ENCODE assay signal across 8 mouse cellular contexts in the genomic region with DNA sequence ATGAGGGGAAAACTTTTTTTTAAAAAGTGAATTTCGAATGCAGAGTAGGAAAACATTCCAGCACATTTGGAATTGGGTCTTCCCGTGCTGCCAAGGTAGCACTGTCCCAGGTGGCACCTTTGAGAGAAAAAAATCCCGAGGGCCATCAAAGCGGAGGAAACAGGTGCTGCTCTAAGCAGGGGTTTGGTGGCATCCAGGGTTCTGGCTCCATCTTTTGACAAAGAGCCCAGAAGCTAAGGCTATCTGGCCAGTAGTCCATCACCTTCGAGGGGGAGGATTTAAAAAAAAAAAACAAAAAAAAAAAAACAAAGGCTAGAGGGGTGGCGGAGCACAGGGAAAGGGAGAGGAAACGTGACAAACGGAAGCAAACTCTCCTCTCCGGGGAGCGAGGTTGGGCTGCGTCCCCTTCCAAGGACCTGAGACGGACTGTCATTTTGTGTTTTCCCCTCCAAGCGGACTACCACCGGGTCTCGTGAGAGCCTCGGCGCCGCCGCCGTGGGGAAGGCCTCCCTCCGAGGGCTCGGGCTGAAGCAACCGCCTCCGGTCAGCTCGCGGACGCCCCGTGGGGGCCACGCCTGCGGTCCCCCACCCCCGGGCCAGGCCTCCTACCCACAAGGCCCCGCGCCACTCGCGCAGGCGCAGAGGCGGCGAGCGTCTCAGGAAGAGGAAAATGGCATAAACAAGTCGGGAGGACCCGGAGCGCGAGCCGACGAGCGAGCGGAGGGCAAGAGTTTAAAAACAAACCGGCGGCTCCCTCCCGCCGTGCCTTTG. TPM values are rescaled to one million over a fixed set of nuclear protein-coding genes. Genes with fewer than 3 reads are reported as not detected.
A peak's percentile ranks its signal among the peaks of the same experiment; 100 is the strongest.
DNase-seq lines count a peak whose midpoint lies in the region; ATAC-seq and TF ChIP-seq lines count a peak whose summit lies in the region.

A gene (plus strand): TSS at position 627 of the 771 bp plus-strand sequence.

- peak; percentile 67 for ATAC-seq in CD4-positive, CD25-positive, alpha-beta regulatory T cell, adult 4 months
- ATAC-seq in heart, embryonic 15.5 days (replicated peaks; ENCODE audit: insufficient number of reproducible peaks, insufficient read depth, low FRiP score, low read depth), result peak; percentile 87
- peak; percentile 87 for ATAC-seq in liver, embryonic 14.5 days (ENCODE audit: insufficient read depth)
- peak; percentile 87 for ATAC-seq in neural tube, embryonic 11.5 days (ENCODE audit: insufficient read depth, low FRiP score, low TSS enrichment)
- peak; percentile 91 for ATAC-seq in stomach, postnatal 0 days (ENCODE audit: low FRiP score, low TSS enrichment)

- under 1% methylated on average over 51 of the region's 51 CpGs for WGBS in forebrain, embryonic 10.5 days
- under 1% methylated on average over 36 of the region's 51 CpGs for WGBS in heart, embryonic 15.5 days
- under 1% methylated on average over 51 of the region's 51 CpGs for WGBS in liver, embryonic 14.5 days (ENCODE audit: insufficient replicate concordance)
- under 1% methylated on average over 40 of the region's 51 CpGs for WGBS in neural tube, embryonic 11.5 days
- under 1% methylated on average over 33 of the region's 51 CpGs for WGBS in stomach, postnatal 0 days

- no peaks in the 10 kb centered on the region for H3K27me3 ChIP-seq in forebrain, embryonic 10.5 days (ENCODE audit: poor library complexity, severe bottlenecking)
- no peaks in the 10 kb centered on the region for H3K27me3 ChIP-seq in heart, embryonic 15.5 days
- no peaks in the 10 kb centered on the region for H3K27me3 ChIP-seq in liver, embryonic 14.5 days (ENCODE audit: control insufficient read depth, insufficient read depth, low read length)
- H3K27me3 ChIP-seq in neural tube, embryonic 11.5 days (ENCODE audit: control insufficient read depth, insufficient read depth, low read length), result no peaks in the 10 kb centered on the region
- H3K27me3 ChIP-seq in stomach, postnatal 0 days (ENCODE audit: control insufficient read depth, insufficient read depth, low read length), result no peaks in the 10 kb centered on the region

- no peak for TF ChIP-seq CTCF in liver, embryonic 14.5 days (IDR thresholded peaks at IDR 0.05; ENCODE audit: low read depth)
- no peak for TF ChIP-seq CTCF in stomach, postnatal 0 days (IDR thresholded peaks at IDR 0.05; ENCODE audit: low read depth)

- H3K9ac ChIP-seq in heart, embryonic 15.5 days, result peak within 1 kb of the TSS; percentile 99
- peak within 1 kb of the TSS; percentile 98 for H3K9ac ChIP-seq in liver, embryonic 14.5 days (replicated peaks)
- H3K9ac ChIP-seq in neural tube, embryonic 11.5 days (ENCODE audit: low read length), result peak within 1 kb of the TSS; percentile 91
- H3K9ac ChIP-seq in stomach, postnatal 0 days (ENCODE audit: low read length), result peak within 1 kb of the TSS; percentile 99

- peak; percentile 89 for DNase-seq in c-Kit-negative CD71-positive TER-119-positive erythroid progenitor cells, embryonic 14.5 days (ENCODE audit: low read depth, low spot score)
- peak; percentile 92 for DNase-seq in forebrain, embryonic 10.5 days (ENCODE audit: extremely low spot score, low spot score)
- DNase-seq in kidney, postnatal 25 days, result peak; percentile 94 to 98
- DNase-seq in liver, embryonic 14.5 days (ENCODE audit: low read depth in 3 of 3, low spot score in 3 of 3), result peak; percentile 86 to 88 (median 86)
- DNase-seq in neural tube, embryonic 11.5 days (ENCODE audit: low spot score), result peak; percentile 96
- peak; percentile 95 for DNase-seq in stomach, postnatal 0 days (ENCODE audit: low spot score)

- TF ChIP-seq EP300 in liver, embryonic 14.5 days (IDR thresholded peaks at IDR 0.05; ENCODE audit: low read depth), result no peak
- no peak for TF ChIP-seq EP300 in stomach, postnatal 0 days (optimal IDR thresholded peaks at IDR 0.05)

- no peaks in the 10 kb centered on the region for H3K9me3 ChIP-seq in forebrain, embryonic 10.5 days
- H3K9me3 ChIP-seq in heart, embryonic 15.5 days (replicated peaks), result no peaks in the 10 kb centered on the region
- H3K9me3 ChIP-seq in liver, embryonic 14.5 days (ENCODE audit: control insufficient read depth, low read length), result no peaks in the 10 kb centered on the region
- H3K9me3 ChIP-seq in neural tube, embryonic 11.5 days (ENCODE audit: control insufficient read depth, low read length), result no peaks in the 10 kb centered on the region
- H3K9me3 ChIP-seq in stomach, postnatal 0 days (ENCODE audit: control insufficient read depth, low read length), result no peaks in the 10 kb centered on the region

- peak within 1 kb of the TSS; percentile 97 for H3K4me3 ChIP-seq in forebrain, embryonic 10.5 days
- peak within 1 kb of the TSS; percentile 99 for H3K4me3 ChIP-seq in heart, embryonic 15.5 days
- H3K4me3 ChIP-seq in liver, embryonic 14.5 days (ENCODE audit: insufficient read depth in 1 of 2, low read depth in 2 of 2, low read length in 2 of 2), result peak within 1 kb of the TSS; percentile 69 to 95
- H3K4me3 ChIP-seq in neural tube, embryonic 11.5 days (ENCODE audit: low read depth, low read length), result peak within 1 kb of the TSS; percentile 95
- peak within 1 kb of the TSS; percentile 98 for H3K4me3 ChIP-seq in stomach, postnatal 0 days (ENCODE audit: low read depth, low read length)

- peaks cover 36% of the 10 kb centered on the region for H3K4me1 ChIP-seq in forebrain, embryonic 10.5 days
- peaks cover 28% of the 10 kb centered on the region for H3K4me1 ChIP-seq in heart, embryonic 15.5 days (replicated peaks)
- H3K4me1 ChIP-seq in liver, embryonic 14.5 days (replicated peaks; ENCODE audit: control insufficient read depth in 2 of 2, insufficient read depth in 2 of 2, low read length in 1 of 2), result peaks cover 33 to 37% of the 10 kb centered on the region in 2 experiments
- H3K4me1 ChIP-seq in neural tube, embryonic 11.5 days (ENCODE audit: control insufficient read depth, insufficient read depth, low read length), result 0 out of 2 replicates have a peak, but pooled peaks cover 3% of the 10 kb centered on the region
- peaks cover 2% of the 10 kb centered on the region for H3K4me1 ChIP-seq in stomach, postnatal 0 days (replicated peaks; ENCODE audit: control insufficient read depth, insufficient read depth)

- H3K36me3 ChIP-seq in forebrain, embryonic 10.5 days (replicated peaks), result peaks cover 6% of the 10 kb centered on the region
- no peaks in the 10 kb centered on the region for H3K36me3 ChIP-seq in heart, embryonic 15.5 days
- H3K36me3 ChIP-seq in liver, embryonic 14.5 days (replicated peaks; ENCODE audit: control insufficient read depth, insufficient read depth, low read depth), result peaks cover 8% of the 10 kb centered on the region
- no peaks in the 10 kb centered on the region for H3K36me3 ChIP-seq in neural tube, embryonic 11.5 days (ENCODE audit: control insufficient read depth, insufficient read depth, low read length)
- H3K36me3 ChIP-seq in stomach, postnatal 0 days (ENCODE audit: control insufficient read depth, insufficient read depth, low read length), result no peaks in the 10 kb centered on the region

- peak within 1 kb of the TSS; percentile 98 for H3K27ac ChIP-seq in forebrain, embryonic 10.5 days
- peak within 1 kb of the TSS; percentile 96 for H3K27ac ChIP-seq in heart, embryonic 15.5 days
- H3K27ac ChIP-seq in liver, embryonic 14.5 days, result peak within 1 kb of the TSS; percentile 97
- H3K27ac ChIP-seq in neural tube, embryonic 11.5 days (ENCODE audit: low read depth, low read length), result peak within 1 kb of the TSS; percentile 97
- peak within 1 kb of the TSS; percentile 100 for H3K27ac ChIP-seq in stomach, postnatal 0 days (replicated peaks)

- H3K4me2 ChIP-seq in heart, embryonic 15.5 days, result peak within 1 kb of the TSS; percentile 74
- H3K4me2 ChIP-seq in liver, embryonic 14.5 days (ENCODE audit: low read depth), result peak within 1 kb of the TSS; percentile 56
- H3K4me2 ChIP-seq in neural tube, embryonic 11.5 days (ENCODE audit: low read depth), result peak within 1 kb of the TSS; percentile 71
- peak within 1 kb of the TSS; percentile 73 for H3K4me2 ChIP-seq in stomach, postnatal 0 days (replicated peaks; ENCODE audit: low read depth)

RNA-seq across cellular contexts. Expression of the gene that starts here (rescaled TPM):
- polyA plus RNA-seq in CD4-positive, CD25-positive, alpha-beta regulatory T cell, adult 4 months (2017; shearing (Covaris generic)), result 100 to 1,000 TPM; 180 to 227 TPM
- polyA plus RNA-seq in forebrain, embryonic 10.5 days (2016; fragmentation: Nextera tagmentation; extraction: Ambion mirVana), result 49.9 and 55.4 TPM in 2 replicates
- polyA plus RNA-seq in heart, embryonic 15.5 days (2015; fragmentation: Nextera tagmentation; extraction: Ambion mirVana), result 43.2 and 43.5 TPM in 2 replicates
- 11.5 and 17.2 TPM in 2 replicates for polyA plus RNA-seq in liver, embryonic 14.5 days (2012; rRNA removed)
- 31.3 and 33.3 TPM in 2 replicates for polyA plus RNA-seq in liver, embryonic 14.5 days (2014; fragmentation: Nextera tagmentation; extraction: Ambion mirVana)
- 51.0 and 52.9 TPM in 2 replicates for polyA plus RNA-seq in neural tube, embryonic 11.5 days (2014; fragmentation: Nextera tagmentation; extraction: Ambion mirVana)
- polyA plus RNA-seq in stomach, postnatal 0 days (2015; fragmentation: Nextera tagmentation; extraction: Ambion mirVana), result 38.4 and 44.4 TPM in 2 replicates

Comparison
In these comparisons a context has a peak if more than half of its experiments do, and no peak if none do; other contexts are left out.
1. Peak in every context shown above with its lines: DNase-seq, ATAC-seq, H3K4me3 ChIP-seq and H3K27ac ChIP-seq.